Mouse (Mus musculus) stomach, embryonic 16.5 days (tissue): ENCODE measurements around the gene Mak. TPM values are rescaled to one million over a fixed set of nuclear protein-coding genes. Genes with fewer than 3 reads are reported as not detected.

Source experiments
- polyA plus RNA-seq: library from polyadenylated mRNA; unstranded; fragments of >200 nt; fragmentation: Nextera tagmentation; extraction: Ambion mirVana; gene quantifications from 2 replicates; pipeline ENCODE4 v1.2.1, GENCODE M21; 2015

Mak gene
- polyA plus RNA-seq, 1 experiment from 2014 or later = 0.49 TPM

Other genes starting within 250 kb of the Mak start
- gene Gcnt2, start 220.0 kb downstream of the Mak start, polyA plus RNA-seq = 9.4 and 11.3 TPM in 2 replicates
- 68.0 and 70.5 TPM in 2 replicates for gene Pak1ip1, start 78.7 kb downstream of the Mak start, polyA plus RNA-seq
- gene Tmem14c, start 63.4 kb downstream of the Mak start, polyA plus RNA-seq = 249 and 264 TPM in 2 replicates
- gene Gcm2, start 31.3 kb upstream of the Mak start, polyA plus RNA-seq = not detected in 2 replicates
- 0.31 and 0.32 TPM in 2 replicates for gene Sycp2l, start 34.6 kb upstream of the Mak start, polyA plus RNA-seq
- gene Elovl2, start 140.7 kb upstream of the Mak start, polyA plus RNA-seq = 6.1 and 7.2 TPM in 2 replicates
- 14.1 and 14.4 TPM in 2 replicates for gene Smim13, start 170.1 kb upstream of the Mak start, polyA plus RNA-seq
- gene Gm17364, start 194.3 kb upstream of the Mak start, polyA plus RNA-seq = not detected in 2 replicates